Mouse (Mus musculus) adrenal gland, adult 2 months (tissue): Measurements from ENCODE around the gene Ccr1. TPM values are rescaled to one million over a fixed set of nuclear protein-coding genes. Genes with fewer than 3 reads are reported as not detected.

Source experiments
- DNase-seq: peaks from one replicate; pipeline ENCODE4 v3.0.0; 2021
- polyA plus RNA-seq: library from polyadenylated mRNA; depleted of rRNA; stranded (reverse); fragments of >200 nt; gene quantifications from 2 replicates; pipeline ENCODE4 v1.2.3, GENCODE M21; 2012
- total RNA-seq, 2 experiments: library from RNA; stranded (reverse); gene quantifications; 2 replicates each; pipeline ENCODE4 v1.2.3; 2021

Gene Ccr1
- total and polyA plus RNA-seq, 3 experiments, result 0.82 to 1.9 (median 1.3) TPM

DNA sequence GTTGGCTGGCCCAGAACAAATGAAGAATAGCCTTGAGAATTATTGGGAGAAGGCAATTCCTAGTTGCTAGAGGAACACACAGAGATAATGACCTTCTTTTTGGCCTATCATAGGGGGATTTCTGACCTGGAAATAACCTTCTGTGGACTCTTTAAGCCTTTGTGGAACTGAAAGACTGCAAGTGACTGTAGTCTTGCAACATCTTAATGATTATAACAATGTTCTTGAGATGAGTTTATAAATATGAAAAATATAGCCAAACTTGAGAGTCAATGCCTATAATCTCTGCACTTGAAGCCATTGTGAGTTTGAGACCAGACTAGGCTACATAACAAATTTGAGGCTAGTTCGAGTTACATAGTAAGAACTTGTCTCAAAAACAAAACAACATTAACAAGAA, 11.6 kb downstream of the Ccr1 start:
- no peak for DNase-seq

DNA sequence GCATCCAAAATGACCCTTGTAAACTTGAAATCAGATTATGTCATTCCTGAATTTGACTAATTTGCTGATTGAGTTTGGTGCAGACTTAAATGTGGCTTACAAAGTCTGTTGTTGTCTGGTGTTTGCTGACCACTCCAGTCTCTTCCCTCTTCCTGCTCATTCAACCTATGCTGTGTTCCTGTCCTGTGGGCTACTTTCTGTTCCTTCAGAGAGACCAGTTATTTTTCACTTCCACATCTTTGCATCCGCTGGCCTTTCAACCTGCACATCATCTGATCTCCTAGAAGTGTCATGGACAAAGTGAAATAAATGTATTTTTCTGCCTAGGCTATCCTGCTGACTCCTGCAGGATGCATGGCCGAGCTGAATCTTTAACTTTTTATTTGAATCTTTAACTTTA, 14.9 kb downstream of the Ccr1 start:
- DNase-seq, result no peak

DNA sequence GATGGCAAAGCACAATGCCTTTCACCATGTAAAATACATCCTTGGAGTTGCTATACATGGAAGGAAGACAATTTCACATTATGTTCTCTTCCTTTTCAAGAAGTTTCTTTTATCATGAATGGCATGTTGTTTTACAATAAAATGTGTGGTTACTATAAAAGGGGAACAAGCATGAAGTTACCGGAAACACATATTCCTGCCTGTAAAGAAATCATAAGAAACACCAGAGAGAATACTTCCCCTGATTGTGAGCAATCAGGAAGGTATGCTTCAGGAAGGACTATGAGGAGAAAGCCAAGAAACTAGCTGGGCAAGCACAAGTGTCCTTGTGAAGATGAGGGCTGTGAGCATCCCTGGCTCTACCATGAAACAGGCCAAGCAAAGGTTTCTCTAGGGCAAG, 17.3 kb downstream of the Ccr1 start:
- no peak for DNase-seq

DNA sequence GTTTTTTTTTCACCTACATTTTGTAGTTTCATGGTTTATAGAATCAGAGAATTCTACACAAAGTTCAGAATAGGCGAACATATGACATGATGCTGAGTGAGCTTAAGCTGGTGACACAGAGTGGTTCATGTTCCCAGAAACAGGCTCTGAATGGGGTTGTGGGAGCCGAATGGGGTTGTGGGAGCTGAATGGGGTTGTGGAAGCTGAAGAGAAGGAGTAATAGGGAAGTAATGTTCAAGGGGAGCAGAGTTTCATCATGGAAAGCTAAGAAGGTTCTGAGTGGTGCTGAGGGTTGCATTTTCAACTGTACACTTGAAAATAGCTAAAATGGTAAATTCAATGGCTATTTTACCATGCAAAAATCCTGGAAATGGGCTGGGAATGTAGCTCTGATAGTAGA, 19.1 kb downstream of the Ccr1 start:
- no peak for DNase-seq

DNA sequence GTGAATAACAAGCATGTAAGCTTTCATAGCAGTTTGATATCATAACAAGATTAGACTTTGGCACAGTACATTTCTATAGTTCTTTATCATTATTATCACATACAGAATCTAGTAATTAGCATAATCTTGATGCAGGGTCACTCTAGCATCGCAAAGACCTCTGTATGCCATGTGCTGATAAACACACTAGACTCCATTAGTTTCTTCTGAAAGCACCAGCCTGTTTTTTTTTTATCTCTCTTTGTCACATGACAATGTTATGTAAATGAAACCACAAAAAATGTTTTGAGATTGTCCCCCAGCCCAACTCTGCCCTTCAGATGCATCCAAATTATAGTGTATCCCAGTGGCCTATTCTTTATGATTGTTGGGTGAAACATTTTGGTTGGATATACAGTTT, 20.7 kb downstream of the Ccr1 start:
- no peak for DNase-seq

DNA sequence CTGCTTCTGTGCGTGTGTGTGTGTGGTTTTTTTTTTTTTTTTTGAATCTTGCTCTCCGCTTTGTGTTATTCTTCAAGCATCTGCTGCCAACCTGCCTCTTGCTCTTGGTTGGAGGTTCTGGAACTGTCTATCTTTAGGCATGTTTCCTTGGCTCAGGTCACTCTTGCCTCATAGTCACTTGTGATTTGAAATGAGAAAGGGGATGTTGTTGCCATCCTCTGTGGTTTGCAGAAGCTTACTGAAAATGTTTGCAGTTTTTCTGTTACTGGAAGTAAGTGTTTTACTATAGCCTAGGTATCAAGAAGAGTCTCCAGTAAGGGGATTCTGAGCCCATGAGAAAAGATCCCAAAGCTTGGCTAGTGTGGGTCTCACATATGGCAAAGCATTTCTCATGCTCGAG, 26.5 kb downstream of the Ccr1 start:
- DNase-seq, result no peak

DNA sequence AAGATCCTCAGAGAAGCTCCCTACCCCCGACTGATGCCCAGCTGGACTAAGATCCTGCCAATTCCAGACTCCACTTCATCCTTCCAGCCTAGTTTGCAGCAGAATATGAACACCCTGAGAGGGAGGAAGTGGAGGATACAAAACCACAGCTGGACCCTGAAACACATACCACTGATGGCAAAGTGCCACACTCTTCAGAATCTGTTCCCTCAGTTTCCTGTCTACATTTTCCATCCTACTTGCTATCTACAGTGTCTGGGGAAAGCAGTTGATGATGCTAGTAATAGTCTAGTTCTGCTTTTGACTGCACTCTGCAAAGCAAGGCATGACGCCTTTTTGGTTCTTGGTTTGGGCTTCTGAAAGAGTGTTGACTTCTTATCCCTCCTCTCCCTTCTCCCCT, 27.2 kb downstream of the Ccr1 start:
- no peak for DNase-seq

DNA sequence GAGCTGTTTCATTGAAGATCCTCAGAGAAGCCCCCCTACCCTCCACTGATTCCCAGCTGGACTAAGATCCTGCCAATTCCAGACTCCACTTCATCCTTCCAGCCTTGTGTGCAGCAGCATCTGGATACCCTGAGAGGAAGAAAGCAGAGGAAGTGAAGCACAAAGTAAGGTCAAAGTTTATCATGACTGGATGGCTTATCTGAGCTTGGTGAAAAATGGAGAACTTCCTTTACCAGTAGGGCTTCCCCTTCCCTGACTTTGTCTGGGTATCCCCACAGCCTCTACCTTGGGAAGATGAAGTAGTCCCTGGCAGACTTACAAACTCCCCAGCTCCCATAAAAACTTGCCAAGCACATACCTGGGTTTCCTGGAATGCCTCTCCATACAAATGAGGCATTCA, 27.9 kb downstream of the Ccr1 start:
- no peak for DNase-seq

DNA sequence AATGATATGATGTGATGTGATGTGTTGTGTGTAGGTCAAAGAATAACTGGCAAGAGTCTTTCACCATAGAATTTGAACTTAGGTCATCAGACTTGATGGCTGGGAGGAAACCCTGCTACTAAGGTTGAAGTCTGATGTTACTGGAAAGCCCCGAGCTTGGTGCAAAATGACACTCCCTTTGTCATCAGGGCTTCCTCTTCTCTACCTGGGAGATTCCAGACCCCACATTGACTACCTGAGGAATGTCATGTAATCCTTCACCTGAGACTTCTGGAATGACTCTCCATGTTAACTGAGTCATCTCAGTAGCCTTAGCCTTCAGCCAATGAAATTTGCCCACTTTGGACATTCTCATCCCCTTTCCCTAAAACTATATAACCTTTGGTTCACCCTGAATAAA, 28.3 kb downstream of the Ccr1 start:
- no peak for DNase-seq

DNA sequence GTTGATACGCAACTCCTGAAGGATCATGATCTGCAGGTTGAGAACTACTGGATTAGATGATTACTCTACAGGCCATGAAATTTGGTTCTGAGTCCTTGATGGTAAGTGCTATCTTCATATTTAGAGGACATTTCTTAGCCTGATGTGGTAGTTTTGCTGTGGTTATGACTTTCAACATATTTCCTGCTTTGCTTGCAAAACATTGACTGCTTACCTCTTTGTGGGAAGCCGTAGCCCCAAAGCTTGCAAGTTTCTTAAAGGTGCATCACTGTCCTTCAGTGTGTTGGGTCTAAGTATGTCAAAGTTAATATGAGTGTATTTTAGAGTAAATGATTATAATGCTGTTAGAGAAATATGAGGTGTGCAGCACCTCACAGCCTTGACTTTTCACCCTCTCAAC, 30.5 kb downstream of the Ccr1 start:
- no peak for DNase-seq

DNA sequence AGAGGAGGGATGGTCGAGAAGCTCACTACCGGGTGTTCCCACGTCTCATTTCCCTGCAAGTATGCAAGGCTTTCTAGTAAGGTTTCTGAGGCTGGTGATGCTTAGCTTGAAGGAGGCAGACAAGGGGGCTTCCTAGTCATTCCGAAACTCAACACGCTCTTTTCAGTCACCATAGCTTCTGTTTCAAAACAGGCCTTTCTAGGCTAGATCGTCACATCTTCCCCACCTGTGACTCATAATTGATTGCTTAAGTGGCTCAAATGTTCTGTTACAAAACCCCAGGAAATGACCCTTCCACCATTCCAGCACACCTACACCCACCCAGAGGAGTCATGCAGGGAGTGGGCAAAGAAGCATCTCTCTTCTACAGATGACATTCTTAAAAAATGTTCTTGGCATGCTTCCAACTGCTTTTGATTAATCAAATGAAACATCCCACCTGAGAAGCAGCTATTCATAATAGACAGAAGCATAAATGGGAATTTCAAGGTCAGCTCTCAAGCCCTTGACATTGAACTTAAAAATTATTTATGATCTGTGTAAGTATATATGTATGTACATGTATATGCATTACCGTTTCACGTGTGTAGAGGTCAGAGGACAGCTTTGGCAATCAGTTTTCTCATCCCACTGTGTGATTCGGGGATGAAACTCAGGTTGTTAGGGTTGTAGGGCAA, 31.8 kb downstream of the Ccr1 start:
- DNase-seq, result no peak

DNA sequence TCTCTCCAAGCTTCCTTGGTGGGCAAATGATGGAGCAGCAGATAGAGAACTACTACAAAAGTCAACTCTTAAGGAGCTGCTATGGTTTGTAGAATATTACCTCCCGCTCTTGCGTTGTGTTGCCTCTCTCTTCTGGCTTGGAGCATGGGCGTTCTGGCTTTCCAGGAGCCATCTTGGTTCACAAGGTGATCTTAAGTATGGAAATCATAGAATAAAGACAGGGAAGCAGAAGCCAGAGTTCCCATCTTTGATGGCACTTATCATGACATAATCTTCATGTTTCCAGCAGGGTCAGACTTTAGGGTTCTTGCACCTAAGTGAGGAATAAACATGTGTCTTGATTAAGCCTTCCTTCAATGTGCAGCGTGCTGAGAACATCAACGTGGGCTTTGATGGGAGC, 32.7 kb downstream of the Ccr1 start:
- no peak for DNase-seq

DNA sequence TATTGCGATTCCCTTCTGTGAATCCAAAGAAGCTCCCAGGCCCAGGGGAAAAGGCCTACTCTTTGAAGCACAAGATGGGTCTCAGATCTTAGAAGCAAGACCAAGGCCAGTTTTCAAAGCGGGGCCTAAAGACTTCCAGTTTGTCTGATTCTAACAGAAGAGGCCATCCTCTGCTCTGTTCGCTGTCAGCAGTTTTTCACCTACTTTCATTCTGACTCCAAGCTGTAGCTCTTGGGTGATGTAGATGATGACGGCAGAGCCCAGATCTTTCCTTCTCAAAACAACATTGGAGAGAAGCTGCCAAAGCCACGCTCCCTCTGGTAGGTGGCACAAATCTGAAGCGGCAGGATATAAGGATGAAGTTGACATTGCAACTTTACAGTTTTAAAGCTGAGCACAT, 33.1 kb downstream of the Ccr1 start:
- no peak for DNase-seq

DNA sequence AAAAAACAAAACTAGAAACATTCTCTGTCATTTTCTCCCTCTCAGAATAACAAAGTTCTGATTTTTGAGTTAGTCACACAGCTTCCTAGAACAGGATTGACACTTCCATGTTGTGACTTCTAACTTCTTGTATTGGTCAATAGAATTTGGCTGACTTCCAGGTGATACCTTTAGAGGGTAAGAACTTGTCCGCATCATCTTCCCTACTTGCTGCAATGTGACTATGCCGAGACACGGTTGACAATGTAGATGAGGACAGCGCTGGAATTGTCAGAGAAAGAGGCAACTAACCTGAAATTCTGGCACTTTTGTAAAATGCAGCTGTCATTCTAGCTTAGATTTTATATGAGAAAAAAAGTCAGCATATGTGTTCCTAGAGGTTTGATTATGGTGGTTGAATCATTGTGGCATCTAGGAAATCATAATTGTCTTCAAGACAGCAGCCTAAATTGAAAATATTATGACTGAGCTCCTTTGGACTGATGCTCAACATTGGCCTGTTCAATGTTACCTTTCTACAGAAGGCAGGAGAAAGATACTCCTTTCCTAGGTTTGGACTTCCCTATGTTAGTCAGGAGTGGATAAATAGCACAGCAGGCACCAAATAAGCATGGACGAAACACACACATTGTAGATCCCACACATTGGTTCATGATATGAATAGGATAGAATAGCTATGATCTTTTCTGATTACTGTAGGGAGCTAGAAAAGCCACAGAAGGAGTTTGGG, 34.6 kb downstream of the Ccr1 start:
- no peak for DNase-seq

DNA sequence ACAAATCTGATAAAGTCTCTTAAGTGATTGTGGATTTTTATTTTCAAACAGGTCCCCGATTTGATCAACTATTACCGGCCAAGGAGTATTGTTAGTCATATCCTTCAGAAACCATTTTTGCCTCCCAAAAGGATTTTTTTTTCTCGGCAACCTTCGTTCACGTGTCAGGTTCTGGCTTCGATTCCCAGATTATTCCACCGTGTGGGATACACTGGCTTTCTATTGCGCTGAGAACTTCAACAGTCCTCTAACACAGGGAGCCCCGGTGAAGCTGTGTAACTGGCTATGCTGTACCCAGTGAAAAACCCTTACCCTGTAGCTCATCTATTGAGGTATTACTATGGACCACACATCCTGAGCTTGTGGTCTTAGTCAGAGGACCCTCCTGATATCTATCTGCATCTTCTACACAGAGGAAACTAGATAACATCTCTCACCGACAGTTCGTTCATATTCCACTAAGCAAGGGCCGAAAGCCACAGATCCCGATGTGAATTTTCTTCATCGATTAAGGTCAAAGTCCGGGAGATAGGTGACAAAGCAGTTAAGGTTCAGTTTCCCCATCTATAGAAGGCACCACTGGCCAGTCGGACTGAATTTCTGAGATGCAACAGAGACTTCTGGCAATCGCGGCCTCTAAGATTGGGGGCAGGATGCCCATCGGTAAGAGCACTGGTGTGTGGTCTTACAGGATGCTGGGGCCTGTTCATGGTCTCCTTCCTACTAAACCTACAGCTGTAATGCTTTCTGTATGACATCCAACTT, 35.4 kb downstream of the Ccr1 start:
- no peak for DNase-seq

DNA sequence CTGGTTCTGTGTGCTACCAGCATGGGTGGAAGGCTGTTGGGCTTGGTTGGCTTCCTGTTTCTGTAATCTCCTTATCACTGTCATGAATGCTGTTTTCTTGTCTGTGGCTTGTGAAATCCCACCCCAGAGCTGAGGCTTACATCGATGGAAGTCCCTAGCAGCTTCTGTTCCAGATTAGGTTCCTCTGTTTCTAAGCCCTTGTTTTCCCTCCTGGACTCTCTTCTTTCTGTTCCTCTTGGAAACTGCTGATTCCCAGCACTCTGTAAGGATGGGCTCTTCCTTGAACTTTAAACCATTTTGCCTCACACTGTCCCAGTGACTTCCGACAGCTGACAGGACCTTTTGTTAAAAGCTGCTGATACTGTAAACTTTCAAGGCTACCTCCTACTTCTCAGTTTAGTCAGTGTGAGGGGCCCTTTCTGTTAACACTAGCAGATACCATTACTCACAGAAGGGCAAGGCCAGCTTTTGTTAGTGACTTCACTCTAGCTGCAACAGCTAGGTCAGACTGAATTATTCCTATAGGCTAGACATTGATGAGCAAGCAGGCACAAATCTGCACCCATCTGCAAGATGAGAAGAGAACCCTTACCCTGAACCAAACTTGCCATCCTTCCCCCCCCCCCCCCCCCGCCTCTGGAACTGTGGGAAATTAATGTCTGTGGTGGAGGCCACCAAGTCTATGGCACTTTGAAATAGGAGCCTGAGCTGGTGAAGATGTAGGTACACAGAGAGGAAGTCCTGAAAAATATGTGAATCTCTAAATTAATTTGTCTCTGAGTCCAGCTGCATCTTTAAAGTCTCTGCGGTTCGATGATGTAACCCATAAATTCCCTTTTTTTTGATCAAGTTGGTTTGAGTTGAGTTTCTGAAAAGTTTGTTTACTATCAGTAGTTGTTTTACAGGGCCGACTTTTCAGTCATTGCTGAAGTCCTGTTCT, 36.5 kb downstream of the Ccr1 start:
- DNase-seq, result peak; percentile 43

DNA sequence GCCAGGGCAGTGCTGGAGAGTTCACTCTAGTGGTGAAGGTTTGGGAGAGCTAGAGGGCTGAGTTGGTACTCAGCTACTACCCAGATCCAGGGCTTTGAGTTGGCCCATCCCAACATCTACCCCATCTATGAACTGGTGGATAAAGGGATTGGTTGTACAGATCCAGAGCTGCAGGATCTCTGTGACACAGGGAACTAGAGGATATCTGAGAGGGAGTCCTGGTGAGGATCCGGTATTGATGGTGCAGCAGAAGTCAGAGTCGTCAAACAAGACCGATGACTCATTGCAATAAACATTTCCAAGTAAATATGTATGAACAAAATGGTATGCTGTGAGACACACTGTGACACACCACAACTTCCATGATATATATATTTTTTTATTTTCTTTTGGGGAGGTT, 37.6 kb downstream of the Ccr1 start:
- no peak for DNase-seq

DNA sequence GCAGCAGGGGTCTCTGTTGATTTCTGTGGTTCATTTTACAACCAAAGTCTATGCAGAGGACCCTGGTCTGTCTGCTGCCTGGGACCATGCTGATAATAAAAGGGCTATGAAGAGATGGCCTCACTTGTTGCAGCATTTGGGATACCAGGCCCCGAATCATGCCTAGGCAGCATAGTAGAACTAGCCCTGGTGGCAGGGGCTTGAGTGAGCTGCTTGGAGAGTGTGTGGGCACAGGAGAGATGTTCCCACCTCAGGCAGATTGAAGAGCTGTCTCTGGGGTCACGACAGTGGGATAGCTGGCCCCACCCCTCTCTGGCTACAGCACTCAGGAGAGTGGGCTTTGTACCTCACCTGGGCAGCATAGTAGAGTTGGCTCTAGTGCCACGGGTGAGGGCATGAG, 38.0 kb downstream of the Ccr1 start:
- DNase-seq, result no peak

DNA sequence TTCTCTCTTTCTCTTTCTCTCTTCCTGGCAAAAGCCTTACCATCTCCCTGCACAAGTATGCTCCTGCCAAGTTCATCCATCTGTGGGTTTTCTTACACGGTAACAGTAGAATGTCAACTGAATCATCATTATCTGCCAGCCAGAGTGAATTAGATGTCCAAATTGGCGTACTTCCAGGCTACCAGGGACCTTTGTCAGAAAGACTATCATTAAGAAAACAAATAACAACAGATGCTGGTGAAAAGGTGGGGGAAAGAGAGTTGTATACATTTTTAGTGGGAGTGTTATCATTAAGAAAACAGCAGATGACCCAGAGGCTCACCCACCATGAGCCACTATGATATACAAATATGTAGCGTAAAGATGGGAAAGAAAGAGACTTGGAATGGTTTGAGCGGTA, 38.6 kb downstream of the Ccr1 start:
- DNase-seq, result no peak

DNA sequence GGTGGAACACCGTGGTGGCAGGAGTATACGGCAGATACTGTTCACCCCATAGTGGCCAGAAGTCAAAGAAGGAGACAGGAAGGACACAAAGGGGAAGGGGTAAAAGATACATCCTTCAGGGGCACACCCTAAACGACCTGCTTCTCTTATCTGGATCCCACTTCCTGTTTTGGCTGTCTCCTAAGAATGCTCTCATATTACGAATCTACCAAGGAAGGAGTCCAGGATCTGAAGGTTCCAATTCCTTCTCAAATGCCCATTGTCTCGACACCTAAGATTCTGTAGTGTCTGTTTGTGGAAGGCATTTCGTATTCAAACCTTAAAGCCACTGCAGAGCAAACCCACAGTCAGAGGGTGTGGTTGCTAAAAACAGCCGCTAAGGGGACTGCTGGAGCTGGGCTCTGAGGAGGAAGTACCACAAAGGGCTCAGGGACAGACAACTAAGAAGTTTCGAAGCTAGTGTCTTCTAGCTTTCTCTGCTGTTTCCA, 39.7 kb downstream of the Ccr1 start:
- no peak for DNase-seq

DNA sequence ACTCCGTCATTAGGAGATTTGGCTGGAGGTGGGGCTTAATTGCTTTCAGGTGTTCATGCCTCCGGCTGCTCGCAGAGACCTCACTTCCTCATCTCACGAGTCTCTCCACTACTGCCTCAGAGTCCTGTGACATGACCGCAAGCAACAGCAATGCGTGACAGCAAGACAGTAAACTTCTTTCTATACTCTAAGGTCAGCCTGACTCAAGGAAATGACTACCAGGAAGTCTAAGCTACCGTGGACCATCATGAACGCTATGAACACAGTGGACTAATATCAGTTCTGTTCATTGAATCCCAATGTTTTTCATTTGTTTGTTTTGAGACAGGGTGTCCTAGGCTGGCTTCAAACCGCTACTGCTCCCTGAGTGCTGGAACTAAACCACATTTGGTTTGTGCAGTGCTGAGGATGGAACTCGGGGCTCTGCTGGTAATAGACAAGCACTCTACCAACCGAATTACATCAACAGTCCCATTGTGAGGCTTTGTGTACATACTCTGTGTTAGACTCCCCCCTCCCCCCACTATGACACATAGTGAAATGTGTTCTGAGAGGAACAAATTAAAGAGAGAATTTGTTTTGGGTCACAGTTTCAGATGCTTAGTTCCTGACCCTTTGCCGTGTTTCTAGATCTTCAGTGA, 40.3 kb downstream of the Ccr1 start:
- no peak for DNase-seq
